Mouse (Mus musculus) CH12.LX (cell line): ENCODE results near the gene Rnd3. TPM values are rescaled to one million over a fixed set of nuclear protein-coding genes. Genes with fewer than 3 reads are reported as not detected.

Experiments used
- DNase-seq: peaks from one replicate; pipeline ENCODE4 v3.0.0-alpha.2; 2013; ENCODE audit errors: extremely low read depth
- H3K27ac ChIP-seq: 2 replicates; pipeline ENCODE4 v1.5.1; 2012; ENCODE audit warnings: low read depth, mild to moderate bottlenecking, control low read depth, moderate library complexity; ENCODE audit not compliant: insufficient read depth
- H3K27me3 ChIP-seq: replicated peaks from 2 replicates; pipeline ENCODE3; 2012; ENCODE audit warnings: inconsistent platforms
- H3K36me3 ChIP-seq, 2 experiments: replicated peaks in 1 of 2; 2 replicates each; pipeline versions ENCODE3 to v1.6.1; 2012; ENCODE audit warnings: inconsistent platforms in 1 of 2, low read length in 1 of 2, mild to moderate bottlenecking in 1 of 2, mixed read lengths in 1 of 2, moderate library complexity in 1 of 2; ENCODE audit not compliant: control insufficient read depth in 1 of 2, insufficient read depth in 1 of 2
- H3K4me1 ChIP-seq, 2 experiments: 2 replicates each; pipeline ENCODE4 v1.6.1; 2012; ENCODE audit warnings: inconsistent platforms in 1 of 2, moderate library complexity in 1 of 2; ENCODE audit not compliant: insufficient read depth in 2 of 2, control insufficient read depth in 1 of 2
- H3K4me2 ChIP-seq: 2 replicates; pipeline ENCODE4 v1.6.1; 2012; ENCODE audit warnings: low read depth, mild to moderate bottlenecking, control low read depth; ENCODE audit not compliant: poor library complexity, insufficient read depth, severe bottlenecking
- H3K4me3 ChIP-seq, 3 experiments: fragments of 150-350 bp in 1 of 3; sonication (generic) in 1 of 3; replicated peaks in 1 of 3; 2 replicates each; pipeline versions ENCODE3 to v1.5.1; 2011 to 2012; ENCODE audit warnings: low read depth in 2 of 3, low read length in 2 of 3, mild to moderate bottlenecking in 2 of 3, moderate library complexity in 2 of 3, control low read depth in 1 of 3, improper control_type of control experiment in 1 of 3, inconsistent platforms in 1 of 3, mixed read lengths in 1 of 3; ENCODE audit not compliant: poor library complexity in 1 of 3
- H3K79me2 ChIP-seq: replicated peaks from 2 replicates; pipeline ENCODE4 v1.6.1; 2012; ENCODE audit warnings: mild to moderate bottlenecking, moderate library complexity; ENCODE audit not compliant: control insufficient read depth, poor library complexity, insufficient read depth, severe bottlenecking; ENCODE audit errors: extremely low read depth
- H3K9ac ChIP-seq: 2 replicates; pipeline ENCODE4 v1.6.1; 2012; ENCODE audit warnings: low read depth, mild to moderate bottlenecking, control low read depth, moderate library complexity; ENCODE audit not compliant: insufficient read depth
- H3K9me3 ChIP-seq: replicated peaks from 2 replicates; pipeline ENCODE3; 2012; ENCODE audit warnings: low read length, inconsistent platforms, mixed read lengths
- BHLHE40 ChIP-seq: IDR thresholded peaks from 2 replicates; pipeline ENCODE4 v1.6.1; 2011; ENCODE audit warnings: mild to moderate bottlenecking, low read depth, low read length, improper control_type of control experiment
- CHD1 ChIP-seq: IDR thresholded peaks from 2 replicates; pipeline ENCODE4 v1.6.1; 2012; ENCODE audit warnings: low read depth, low read length, improper control_type of control experiment, inconsistent platforms
- CTCF ChIP-seq, 2 experiments: IDR thresholded peaks in 1 of 2; conservative IDR thresholded peaks in 1 of 2; 2 replicates each; pipeline ENCODE4 v1.5.1; 2011 to 2012; ENCODE audit warnings: low read depth in 2 of 2, low read length in 2 of 2, improper control_type of control experiment in 1 of 2, inconsistent platforms in 1 of 2, mild to moderate bottlenecking in 1 of 2, moderate library complexity in 1 of 2
- ETS1 ChIP-seq: conservative IDR thresholded peaks from 2 replicates; pipeline ENCODE4 v1.6.1; 2012; ENCODE audit warnings: low read depth, mild to moderate bottlenecking, inconsistent platforms, low read length, improper control_type of control experiment, moderate library complexity
- HCFC1 ChIP-seq: IDR thresholded peaks from 2 replicates; pipeline ENCODE4 v1.6.1; 2012; ENCODE audit warnings: low read depth, mild to moderate bottlenecking, inconsistent platforms, low read length, improper control_type of control experiment
- JUN ChIP-seq: IDR thresholded peaks from 2 replicates; pipeline ENCODE4 v1.6.1; 2011; ENCODE audit warnings: low read depth, mild to moderate bottlenecking, low read length, improper control_type of control experiment, moderate library complexity; ENCODE audit not compliant: insufficient read depth
- JUND ChIP-seq: conservative IDR thresholded peaks from 2 replicates; pipeline ENCODE4 v1.6.1; 2011; ENCODE audit warnings: low read depth, low read length, improper control_type of control experiment
- MAFK ChIP-seq: IDR thresholded peaks from 2 replicates; pipeline ENCODE4 v1.6.1; 2011; ENCODE audit warnings: low read length, improper control_type of control experiment; ENCODE audit not compliant: insufficient replicate concordance
- MXI1 ChIP-seq: IDR thresholded peaks from 2 replicates; pipeline ENCODE4 v1.6.1; 2011; ENCODE audit warnings: mild to moderate bottlenecking, low read depth, low read length, improper control_type of control experiment
- RAD21 ChIP-seq: IDR thresholded peaks from 2 replicates; pipeline ENCODE4 v1.6.1; 2011; ENCODE audit warnings: low read depth, mild to moderate bottlenecking, low read length, improper control_type of control experiment, moderate library complexity
- TBP ChIP-seq: conservative IDR thresholded peaks from 2 replicates; pipeline ENCODE4 v1.6.1; 2011; ENCODE audit warnings: low read depth, low read length, improper control_type of control experiment
- TCF12 ChIP-seq: IDR thresholded peaks from 2 replicates; pipeline ENCODE4 v1.6.1; 2014; ENCODE audit warnings: low read depth, mild to moderate bottlenecking, inconsistent platforms, low read length, improper control_type of control experiment
- UBTF ChIP-seq: IDR thresholded peaks from 2 replicates; pipeline ENCODE4 v1.6.1; 2012; ENCODE audit warnings: low read depth, mild to moderate bottlenecking, inconsistent platforms, low read length, improper control_type of control experiment, moderate library complexity
- ZNF384 ChIP-seq: IDR thresholded peaks from 2 replicates; pipeline ENCODE4 v1.6.1; 2012; ENCODE audit warnings: low read depth, low read length, improper control_type of control experiment, inconsistent platforms
- dilution Hi-C: fragments of 300-500 bp; cut with MboI; formaldehyde crosslinking; loops from 2 replicates; pipeline ENCODE4 v1.14.3; 2020; ENCODE audit warnings: low sequenced_read_pairs; ENCODE audit not compliant: extremely low pct_unique_long_range_greater_than_20kb, extremely low pct_ligation_motif_present
- in situ Hi-C: fragments of 300-500 bp; cut with MboI; formaldehyde crosslinking; loops from 3 replicates; pipeline ENCODE4 v1.14.3; 2019; ENCODE audit warnings: low sequenced_read_pairs, low pct_ligation_motif_present, low pct_unique_long_range_greater_than_20kb, mixed read lengths
- polyA plus RNA-seq: library from polyadenylated mRNA; unstranded; fragments of >175 nt; gene quantifications from 2 replicates; pipeline ENCODE4 v1.2.1, GENCODE M21; 2012; ENCODE audit warnings: low read depth; ENCODE audit not compliant: insufficient read length
- total RNA-seq, 2 experiments: library from RNA; depleted of rRNA; stranded (reverse); fragments of 300-350 nt in 1 of 2; fragments of >200 nt in 1 of 2; gene quantifications; 2 replicates each; pipeline ENCODE4 v1.2.3; 2012 to 2014

The Rnd3 gene
- total and polyA plus RNA-seq, 3 experiments = 0.08 to 1.5 (median 0.80) TPM

- dilution Hi-C loops = no loop called here
- no peak for DNase-seq
- no peaks in the 10 kb centered on the region for H3K36me3 ChIP-seq
- H3K27ac ChIP-seq = no peak overlapping the region
- H3K4me1 ChIP-seq = peaks cover 0 to 7% of the 10 kb centered on the region in 2 experiments; a peak in 2 of 4 replicates
- no peaks in the 10 kb centered on the region for H3K9me3 ChIP-seq
- H3K27me3 ChIP-seq = peaks cover 6% of the 10 kb centered on the region
- TF ChIP-seq JUN = no peak
- no peak for TF ChIP-seq JUND
- no peak for TF ChIP-seq HCFC1
- TF ChIP-seq ETS1 = no peak
- TF ChIP-seq CHD1 = no peak
- TF ChIP-seq RAD21 = no peak
- no peak overlapping the region for H3K4me3 ChIP-seq
- H3K79me2 ChIP-seq = no peaks in the 10 kb centered on the region
- no peak overlapping the region for H3K4me2 ChIP-seq
- H3K9ac ChIP-seq = no peak overlapping the region
- in situ Hi-C loops = loop anchor here (25.0 kb wide), 1 partner anchor 832 kb away; no protein-coding TSS in a partner anchor
Measured at GRCm38 (mm10) chr2:51144380-51145120, 4.4 kb downstream of the Rnd3 start.

- Histone ChIP-seq H3K4me3 (no peak overlapping the region), H3K4me1 (peaks cover 0 to 10% of the 10 kb centered on the region in 2 experiments; a peak in 2 of 4 replicates), H3K79me2 (no peaks in the 10 kb centered on the region), H3K27me3 (no peaks in the 10 kb centered on the region), H3K27ac (no peak overlapping the region)
- TF ChIP-seq TCF12 = no peak
- no peak for TF ChIP-seq ZNF384
- TF ChIP-seq UBTF = no peak
- no peak for TF ChIP-seq BHLHE40
- TF ChIP-seq CHD1 = no peak
- TF ChIP-seq MAFK = no peak
- no peak for TF ChIP-seq MXI1
- no peak for TF ChIP-seq TBP
- no peak for TF ChIP-seq CTCF (conservative IDR thresholded peaks at IDR 0.05 in 1 of 2, IDR thresholded peaks at IDR 0.05 in 1 of 2; ENCODE audit: low read depth in 2 of 2, low read length in 2 of 2)
- TF ChIP-seq, all 38 proteins: peak for 0
- in situ Hi-C loops = loop anchor here (25.0 kb wide), 1 partner anchor 830 kb away; no protein-coding TSS in a partner anchor
- H3K36me3 ChIP-seq = no peaks in the 10 kb centered on the region
- H3K9ac ChIP-seq = no peak overlapping the region
- H3K9me3 ChIP-seq = no peaks in the 10 kb centered on the region
- no peak for DNase-seq
- dilution Hi-C loops = no loop called here
- H3K4me2 ChIP-seq = no peak overlapping the region
Measured at GRCm38 (mm10) chr2:51142422-51142821, 6.5 kb downstream of the Rnd3 start.
